Mouse (Mus musculus): ENCODE results near the gene Cfap299. TPM values are rescaled to one million over a fixed set of nuclear protein-coding genes. Genes with fewer than 3 reads are reported as not detected.
A peak's percentile ranks its signal among the peaks of the same experiment; 100 is the strongest.

Gene Cfap299
- polyA plus RNA-seq, 1 experiment from 2014 or later = 1.5 TPM

DNA sequence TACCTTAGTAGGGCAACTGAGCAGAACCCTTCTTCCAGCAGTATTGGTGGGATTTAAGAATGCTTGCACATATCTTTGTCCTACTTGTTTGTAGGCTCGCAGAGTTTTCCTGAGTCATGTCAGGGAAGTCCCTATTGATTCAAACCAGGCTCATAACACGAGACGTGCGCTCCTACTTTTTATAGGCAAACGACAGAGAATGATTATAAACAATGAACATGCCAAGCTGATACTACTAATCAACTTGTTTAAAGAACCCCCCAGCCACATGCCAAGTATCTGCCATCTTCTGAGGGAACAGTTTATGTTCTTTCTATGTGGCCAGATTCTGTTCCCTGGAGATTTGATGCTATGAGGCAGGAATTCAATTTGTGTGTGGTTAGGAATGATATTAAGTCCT is 251.7 kb downstream of the Cfap299 start:
- WGBS = 35% methylated on average over 5 of the region's 5 CpGs
- DNase-seq (ENCODE audit: low spot score) = no peak
- 0 out of 2 replicates have a peak, but pooled peaks have one; percentile 12 for ATAC-seq
- H3K4me1 ChIP-seq (ENCODE audit: control insufficient read depth, insufficient read depth, low read length) = no peaks in the 10 kb centered on the region
- no peak overlapping the region for H3K4me3 ChIP-seq (ENCODE audit: low read depth, low read length)
- no peak overlapping the region for H3K9ac ChIP-seq (ENCODE audit: low read length)
- H3K9me3 ChIP-seq (replicated peaks; ENCODE audit: control insufficient read depth, low read length) = no peaks in the 10 kb centered on the region
- H3K4me2 ChIP-seq (ENCODE audit: low read length) = no peak overlapping the region
- no peaks in the 10 kb centered on the region for H3K27me3 ChIP-seq (replicated peaks; ENCODE audit: control insufficient read depth, insufficient read depth, low read length)
- no peaks in the 10 kb centered on the region for H3K36me3 ChIP-seq (ENCODE audit: control insufficient read depth, insufficient read depth, low read length)
- no peak overlapping the region for H3K27ac ChIP-seq (ENCODE audit: low read depth, low read length)

DNA sequence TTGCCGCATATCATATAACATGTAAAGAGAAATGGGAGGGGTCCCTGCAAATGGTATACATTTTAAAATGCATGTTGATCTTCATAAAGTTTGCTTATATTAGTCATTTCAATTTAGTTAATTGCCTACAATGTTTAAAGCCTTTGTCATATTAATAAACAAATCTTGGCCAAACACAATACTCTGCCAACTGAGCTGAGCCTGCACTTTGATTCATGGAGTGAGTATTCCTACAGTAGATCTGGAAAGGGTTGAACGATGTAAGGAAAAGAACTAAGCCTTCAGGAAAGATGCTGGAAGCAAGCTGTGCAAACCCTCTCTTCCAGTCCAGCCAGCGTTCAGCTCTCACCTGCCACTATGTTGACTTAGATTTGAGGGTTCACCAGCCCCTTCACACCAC is 252.9 kb downstream of the Cfap299 start:
- no peak for ATAC-seq
- no peak for DNase-seq (ENCODE audit: low spot score)
- Histone ChIP-seq H3K9me3 (replicated peaks; ENCODE audit: control insufficient read depth, low read length) (no peaks in the 10 kb centered on the region), H3K27me3 (replicated peaks; ENCODE audit: control insufficient read depth, insufficient read depth, low read length) (no peaks in the 10 kb centered on the region), H3K27ac (ENCODE audit: low read depth, low read length) (no peak overlapping the region), H3K4me2 (ENCODE audit: low read length) (no peak overlapping the region), H3K9ac (ENCODE audit: low read length) (no peak overlapping the region), H3K4me3 (ENCODE audit: low read depth, low read length) (no peak overlapping the region), H3K4me1 (ENCODE audit: control insufficient read depth, insufficient read depth, low read length) (no peaks in the 10 kb centered on the region), H3K36me3 (ENCODE audit: control insufficient read depth, insufficient read depth, low read length) (no peaks in the 10 kb centered on the region)
- 88% methylated on average over 3 of the region's 3 CpGs for WGBS

DNA sequence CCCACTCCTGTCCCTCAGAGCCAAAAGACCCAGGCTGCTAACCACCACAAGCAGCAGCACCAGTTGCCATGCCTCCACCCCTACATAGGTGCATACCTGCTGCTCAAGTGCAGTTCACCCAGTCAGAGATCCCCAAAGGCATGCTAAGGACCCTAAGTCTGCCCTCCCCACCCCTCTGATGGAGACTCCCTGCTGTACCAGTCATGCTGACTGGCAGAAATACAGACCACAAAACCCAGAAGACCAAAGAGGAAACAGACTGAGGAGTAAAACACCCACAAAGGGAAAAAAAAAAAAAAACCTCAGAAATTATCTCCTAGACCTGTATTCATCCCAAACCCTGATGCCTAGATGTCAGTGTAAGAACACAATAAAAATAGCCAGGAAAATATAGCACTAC is 256.8 kb downstream of the Cfap299 start:
- Histone ChIP-seq H3K4me3 (ENCODE audit: low read depth, low read length) (no peak overlapping the region), H3K27me3 (replicated peaks; ENCODE audit: control insufficient read depth, insufficient read depth, low read length) (no peaks in the 10 kb centered on the region), H3K4me2 (ENCODE audit: low read length) (no peak overlapping the region), H3K36me3 (ENCODE audit: control insufficient read depth, insufficient read depth, low read length) (no peaks in the 10 kb centered on the region), H3K9me3 (replicated peaks; ENCODE audit: control insufficient read depth, low read length) (no peaks in the 10 kb centered on the region), H3K4me1 (ENCODE audit: control insufficient read depth, insufficient read depth, low read length) (no peaks in the 10 kb centered on the region), H3K9ac (ENCODE audit: low read length) (no peak overlapping the region), H3K27ac (ENCODE audit: low read depth, low read length) (no peak overlapping the region)
- ATAC-seq (no peak), DNase-seq (ENCODE audit: low spot score) (no peak)

DNA sequence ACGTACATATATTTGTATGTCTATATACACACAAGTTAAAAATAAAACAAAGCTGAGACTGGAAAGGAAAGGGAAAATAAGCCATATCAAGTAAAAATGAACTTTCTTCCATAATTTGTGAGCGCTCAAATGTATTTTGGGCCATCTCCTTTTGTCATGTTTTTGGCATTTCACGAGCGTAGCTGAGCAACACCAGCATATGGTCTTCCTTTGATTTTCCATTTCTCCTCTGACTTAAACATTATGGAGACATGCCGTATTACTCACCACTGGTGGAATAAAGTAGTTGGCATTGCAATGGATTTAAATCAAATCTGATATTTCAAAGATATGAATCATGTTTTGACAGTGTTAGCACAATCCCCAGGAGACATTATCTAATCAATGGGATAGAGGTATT is 284.4 kb downstream of the Cfap299 start:
- Histone ChIP-seq H3K9ac (ENCODE audit: low read length) (no peak overlapping the region), H3K4me1 (ENCODE audit: control insufficient read depth, insufficient read depth, low read length) (no peaks in the 10 kb centered on the region), H3K4me2 (ENCODE audit: low read length) (no peak overlapping the region), H3K4me3 (ENCODE audit: low read depth, low read length) (no peak overlapping the region), H3K9me3 (replicated peaks; ENCODE audit: control insufficient read depth, low read length) (no peaks in the 10 kb centered on the region), H3K27me3 (replicated peaks; ENCODE audit: control insufficient read depth, insufficient read depth, low read length) (no peaks in the 10 kb centered on the region), H3K27ac (ENCODE audit: low read depth, low read length) (no peak overlapping the region), H3K36me3 (ENCODE audit: control insufficient read depth, insufficient read depth, low read length) (no peaks in the 10 kb centered on the region)
- 97% methylated on average over 5 of the region's 5 CpGs for WGBS
- DNase-seq (ENCODE audit: low spot score) (no peak), ATAC-seq (no peak)

DNA sequence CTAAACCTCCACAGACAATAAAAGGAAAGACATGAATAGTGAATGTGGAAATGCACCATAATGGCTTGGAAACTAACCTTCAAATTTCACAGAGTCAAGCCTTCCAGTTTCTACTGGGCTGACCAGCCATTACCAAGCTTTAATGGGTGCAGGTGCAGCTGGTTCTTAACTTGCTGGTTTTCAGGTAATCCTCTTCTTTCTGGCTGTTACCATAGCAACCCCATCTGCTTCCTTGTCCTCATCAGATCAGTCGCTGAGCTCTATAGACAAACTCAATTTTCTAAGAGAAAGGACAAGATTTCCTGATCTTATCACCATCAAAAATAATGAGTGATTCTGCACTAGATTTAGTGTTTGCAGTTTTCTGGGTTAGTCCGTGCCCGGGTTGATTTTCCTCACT is 287.8 kb downstream of the Cfap299 start:
- no peak overlapping the region for H3K4me3 ChIP-seq (ENCODE audit: low read depth, low read length)
- no peak overlapping the region for H3K4me2 ChIP-seq (ENCODE audit: low read length)
- H3K4me1 ChIP-seq (ENCODE audit: control insufficient read depth, insufficient read depth, low read length) = no peaks in the 10 kb centered on the region
- DNase-seq (ENCODE audit: low spot score) (peak; percentile 19), ATAC-seq (no peak)
- no peaks in the 10 kb centered on the region for H3K36me3 ChIP-seq (ENCODE audit: control insufficient read depth, insufficient read depth, low read length)
- no peak overlapping the region for H3K27ac ChIP-seq (ENCODE audit: low read depth, low read length)
- no peaks in the 10 kb centered on the region for H3K9me3 ChIP-seq (replicated peaks; ENCODE audit: control insufficient read depth, low read length)
- no peak overlapping the region for H3K9ac ChIP-seq (ENCODE audit: low read length)
- WGBS = 63% methylated on average over 3 of the region's 3 CpGs
- no peaks in the 10 kb centered on the region for H3K27me3 ChIP-seq (replicated peaks; ENCODE audit: control insufficient read depth, insufficient read depth, low read length)

DNA sequence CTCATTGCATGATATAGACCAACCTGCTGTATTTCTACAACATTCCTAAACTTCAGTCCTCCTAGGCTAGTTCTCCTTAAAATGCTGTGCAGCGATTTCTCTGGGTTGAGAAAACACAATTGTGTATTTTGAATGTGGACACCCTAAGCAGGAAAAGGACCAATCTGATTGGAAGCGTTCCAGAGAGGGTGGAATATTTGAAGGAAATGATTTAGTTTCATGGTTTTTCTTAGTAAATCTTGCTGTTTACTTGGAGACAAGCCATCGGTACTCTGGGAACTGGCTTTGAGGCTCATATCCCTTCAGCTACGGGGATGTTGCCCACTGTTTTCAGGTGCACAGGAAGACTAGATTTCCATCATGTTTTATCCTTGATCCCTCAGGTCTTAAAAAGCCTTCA is 288.3 kb downstream of the Cfap299 start:
- Histone ChIP-seq H3K36me3 (ENCODE audit: control insufficient read depth, insufficient read depth, low read length) (no peaks in the 10 kb centered on the region), H3K4me1 (ENCODE audit: control insufficient read depth, insufficient read depth, low read length) (no peaks in the 10 kb centered on the region), H3K27me3 (replicated peaks; ENCODE audit: control insufficient read depth, insufficient read depth, low read length) (no peaks in the 10 kb centered on the region), H3K27ac (ENCODE audit: low read depth, low read length) (no peak overlapping the region), H3K9me3 (replicated peaks; ENCODE audit: control insufficient read depth, low read length) (no peaks in the 10 kb centered on the region), H3K9ac (ENCODE audit: low read length) (no peak overlapping the region), H3K4me2 (ENCODE audit: low read length) (no peak overlapping the region), H3K4me3 (ENCODE audit: low read depth, low read length) (no peak overlapping the region)
- DNase-seq (ENCODE audit: low spot score) (no peak), ATAC-seq (no peak)
- WGBS = 86% methylated on average over 4 of the region's 4 CpGs

DNA sequence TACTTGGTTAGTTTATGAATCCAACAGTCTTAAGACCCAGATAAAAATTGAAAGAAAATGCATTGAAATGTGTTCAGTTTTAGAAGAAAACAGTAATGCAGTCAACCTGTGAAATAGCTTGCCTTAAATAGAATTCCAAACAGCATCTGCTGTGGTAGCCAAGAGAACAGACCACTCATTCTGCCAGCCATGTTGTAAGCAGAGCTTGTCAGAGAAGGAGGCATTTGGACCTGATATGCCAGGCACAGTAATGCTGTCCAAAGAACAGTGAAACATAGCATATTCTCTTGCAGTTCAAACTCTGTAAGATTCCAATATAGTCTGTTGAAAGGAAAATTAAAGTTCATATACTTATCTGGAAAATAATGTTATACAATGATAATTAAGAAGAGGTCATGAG is 321.2 kb downstream of the Cfap299 start:
- Histone ChIP-seq H3K9ac (ENCODE audit: low read length) (no peak overlapping the region), H3K27ac (ENCODE audit: low read depth, low read length) (no peak overlapping the region), H3K4me2 (ENCODE audit: low read length) (no peak overlapping the region), H3K9me3 (replicated peaks; ENCODE audit: control insufficient read depth, low read length) (no peaks in the 10 kb centered on the region), H3K36me3 (ENCODE audit: control insufficient read depth, insufficient read depth, low read length) (no peaks in the 10 kb centered on the region), H3K4me3 (ENCODE audit: low read depth, low read length) (no peak overlapping the region), H3K4me1 (ENCODE audit: control insufficient read depth, insufficient read depth, low read length) (no peaks in the 10 kb centered on the region), H3K27me3 (replicated peaks; ENCODE audit: control insufficient read depth, insufficient read depth, low read length) (no peaks in the 10 kb centered on the region)
- ATAC-seq (no peak), DNase-seq (ENCODE audit: low spot score) (peak; percentile 10)

DNA sequence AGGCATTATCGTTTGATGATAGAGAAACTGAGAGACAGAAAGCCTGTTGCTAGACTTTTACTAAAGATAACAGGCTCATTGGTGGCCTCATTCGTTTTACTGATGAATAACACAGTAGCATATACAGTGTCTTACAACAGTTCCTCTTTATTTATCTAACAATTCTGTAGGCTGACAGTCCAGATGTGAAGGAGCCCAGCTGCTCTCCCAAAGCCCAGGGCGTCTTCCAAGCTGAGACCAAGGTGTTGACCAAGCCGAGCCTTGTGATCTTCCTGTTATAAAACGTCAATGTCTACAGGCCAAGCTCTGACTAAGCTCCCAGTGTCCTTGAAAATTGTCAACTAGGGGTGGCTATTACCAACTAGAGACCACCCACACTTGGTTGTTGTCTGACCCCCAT is 321.9 kb downstream of the Cfap299 start:
- no peak overlapping the region for H3K9ac ChIP-seq (ENCODE audit: low read length)
- no peak for DNase-seq (ENCODE audit: low spot score)
- H3K36me3 ChIP-seq (ENCODE audit: control insufficient read depth, insufficient read depth, low read length) = no peaks in the 10 kb centered on the region
- H3K4me1 ChIP-seq (ENCODE audit: control insufficient read depth, insufficient read depth, low read length) = no peaks in the 10 kb centered on the region
- no peak overlapping the region for H3K4me2 ChIP-seq (ENCODE audit: low read length)
- H3K9me3 ChIP-seq (replicated peaks; ENCODE audit: control insufficient read depth, low read length) = no peaks in the 10 kb centered on the region
- ATAC-seq = no peak
- H3K4me3 ChIP-seq (ENCODE audit: low read depth, low read length) = no peak overlapping the region
- H3K27me3 ChIP-seq (replicated peaks; ENCODE audit: control insufficient read depth, insufficient read depth, low read length) = no peaks in the 10 kb centered on the region
- WGBS = 90% methylated on average over 5 of the region's 5 CpGs
- H3K27ac ChIP-seq (ENCODE audit: low read depth, low read length) = no peak overlapping the region

DNA sequence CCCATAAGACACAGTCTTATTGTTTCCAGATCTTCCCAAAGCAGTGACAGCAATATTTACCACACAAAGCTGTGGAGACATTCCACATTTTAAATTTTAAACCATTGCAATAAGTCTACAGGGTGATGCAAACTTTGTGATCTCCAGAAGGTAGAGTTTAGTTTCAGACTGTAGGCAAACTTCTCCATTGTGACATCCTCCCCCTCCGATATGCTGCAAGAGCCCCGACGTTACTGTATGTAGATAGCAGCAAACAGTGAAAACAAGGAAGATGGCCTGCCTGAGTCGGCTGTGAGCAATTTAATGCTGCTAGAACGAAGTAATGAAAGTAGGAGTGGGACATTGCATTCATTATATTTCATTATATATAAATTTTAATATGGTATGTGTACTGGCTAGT is 359.1 kb downstream of the Cfap299 start:
- DNase-seq (ENCODE audit: low spot score) (no peak), ATAC-seq (no peak)
- Histone ChIP-seq H3K9ac (ENCODE audit: low read length) (no peak overlapping the region), H3K9me3 (replicated peaks; ENCODE audit: control insufficient read depth, low read length) (no peaks in the 10 kb centered on the region), H3K27me3 (replicated peaks; ENCODE audit: control insufficient read depth, insufficient read depth, low read length) (no peaks in the 10 kb centered on the region), H3K4me2 (ENCODE audit: low read length) (no peak overlapping the region), H3K4me3 (ENCODE audit: low read depth, low read length) (no peak overlapping the region), H3K27ac (ENCODE audit: low read depth, low read length) (no peak overlapping the region), H3K36me3 (ENCODE audit: control insufficient read depth, insufficient read depth, low read length) (no peaks in the 10 kb centered on the region), H3K4me1 (ENCODE audit: control insufficient read depth, insufficient read depth, low read length) (no peaks in the 10 kb centered on the region)
- WGBS = 93% methylated on average over 5 of the region's 5 CpGs

DNA sequence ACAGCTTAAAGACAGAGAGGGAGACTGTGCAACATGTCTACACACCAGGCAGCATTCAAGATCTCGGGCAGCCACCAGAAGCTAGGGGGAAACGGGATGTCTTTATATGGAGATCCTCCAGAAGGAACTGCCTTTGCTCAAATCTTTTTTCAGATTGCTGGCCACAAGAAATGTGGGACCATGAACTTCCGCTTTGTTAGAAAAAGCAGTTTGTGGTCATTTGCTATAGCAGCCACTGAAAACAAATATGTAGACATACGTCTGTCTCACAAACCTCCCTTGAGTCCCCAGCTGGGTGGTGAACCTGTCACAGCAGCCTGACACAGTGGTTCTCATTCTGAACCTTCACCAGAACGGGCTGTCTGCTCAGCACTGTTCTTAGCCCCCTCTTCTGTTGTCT is 363.0 kb downstream of the Cfap299 start:
- no peak overlapping the region for H3K27ac ChIP-seq (ENCODE audit: low read depth, low read length)
- no peaks in the 10 kb centered on the region for H3K27me3 ChIP-seq (replicated peaks; ENCODE audit: control insufficient read depth, insufficient read depth, low read length)
- no peak overlapping the region for H3K4me3 ChIP-seq (ENCODE audit: low read depth, low read length)
- no peaks in the 10 kb centered on the region for H3K9me3 ChIP-seq (replicated peaks; ENCODE audit: control insufficient read depth, low read length)
- DNase-seq (ENCODE audit: low spot score) (no peak), ATAC-seq (no peak)
- H3K4me1 ChIP-seq (ENCODE audit: control insufficient read depth, insufficient read depth, low read length) = no peaks in the 10 kb centered on the region
- WGBS = 80% methylated on average over 5 of the region's 5 CpGs
- H3K36me3 ChIP-seq (ENCODE audit: control insufficient read depth, insufficient read depth, low read length) = no peaks in the 10 kb centered on the region
- no peak overlapping the region for H3K4me2 ChIP-seq (ENCODE audit: low read length)
- H3K9ac ChIP-seq (ENCODE audit: low read length) = no peak overlapping the region
